Mouse (Mus musculus) gastrocnemius, postnatal 25 days (tissue): Measurements from ENCODE around the gene Defa21. TPM values are rescaled to one million over a fixed set of nuclear protein-coding genes. Genes with fewer than 3 reads are reported as not detected.
"Not testable (repeated sequence)": the region's sequence is repeated elsewhere in the genome, so short reads cannot be mapped to it uniquely, and the experiment has no call there.

Experiments
- DNase-seq: peaks from one replicate; pipeline ENCODE4 v3.0.0; 2022
- long read RNA-seq, 2 experiments: library from polyadenylated mRNA; stranded (forward); transcript quantifications; one replicate each; pipeline ENCODE4 v2.0.0; 2021
- total RNA-seq, 2 experiments: library from RNA; stranded (reverse); gene quantifications; 1 replicate in 1 of 2; 2 replicates in 1 of 2; pipeline ENCODE4 v1.2.3; 2021

The Defa21 gene
- not detected for total RNA-seq
- long read RNA-seq, experiment 1 = 0 reads
- long read RNA-seq, experiment 2 = 0 reads

GRCm38 (mm10) chr8:21025245-21025644 lies at the start of gene Defa21:
Defa21 (plus strand) TSS chr8:21025545.
- DNase-seq = not testable (repeated sequence)

- no peak for DNase-seq
Observed at GRCm38 (mm10) chr8:20979846-20980245, 45.5 kb upstream of the Defa21 start.

GRCm38 (mm10) chr8:20994042-20994441 lies 31.3 kb upstream of the Defa21 start:
- not testable (repeated sequence) for DNase-seq

- DNase-seq = no peak
Observed at GRCm38 (mm10) chr8:20996776-20997175, 28.6 kb upstream of the Defa21 start.

DNA sequence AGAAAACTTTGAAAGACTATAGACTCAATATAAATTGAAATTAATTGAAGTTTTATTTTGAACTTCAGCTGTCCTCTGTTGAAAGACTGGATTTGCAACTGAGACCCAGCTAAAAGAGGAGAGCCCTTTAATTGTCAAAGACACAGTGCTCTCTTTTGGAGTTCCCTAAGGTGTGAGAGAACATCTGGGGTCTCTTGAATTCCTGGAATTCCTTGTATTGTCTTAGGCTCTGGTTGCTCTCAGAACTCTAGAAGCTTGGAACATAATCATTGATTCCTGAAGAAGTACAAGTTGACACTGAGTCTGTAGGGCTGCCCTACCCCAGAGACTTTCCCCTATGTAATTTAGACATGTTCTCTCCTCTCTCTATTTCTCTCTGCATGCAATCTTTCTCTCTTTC lies 28.1 kb upstream of the Defa21 start:
- DNase-seq = no peak

DNA sequence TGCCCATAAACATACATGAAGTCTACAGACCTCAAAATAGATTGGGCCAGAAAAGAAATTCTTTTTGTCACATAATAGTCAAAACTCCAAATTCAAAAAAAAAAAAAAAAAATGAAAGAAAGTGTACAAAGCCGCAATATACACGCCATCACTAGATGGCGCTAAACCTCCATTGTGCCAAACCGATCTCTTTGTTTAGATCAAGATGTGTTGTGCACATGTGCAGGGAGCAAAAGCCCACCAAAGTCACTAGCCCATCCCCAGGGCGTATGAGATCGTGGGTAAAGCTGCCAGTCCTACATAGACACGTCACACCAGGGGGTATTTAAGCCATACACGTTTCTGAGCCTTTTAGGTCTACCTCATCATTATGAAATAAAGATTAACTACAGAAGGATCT lies 24.2 kb upstream of the Defa21 start:
- DNase-seq = no peak

- DNase-seq = no peak
Observed at GRCm38 (mm10) chr8:21006801-21007200, 18.5 kb upstream of the Defa21 start.

DNA sequence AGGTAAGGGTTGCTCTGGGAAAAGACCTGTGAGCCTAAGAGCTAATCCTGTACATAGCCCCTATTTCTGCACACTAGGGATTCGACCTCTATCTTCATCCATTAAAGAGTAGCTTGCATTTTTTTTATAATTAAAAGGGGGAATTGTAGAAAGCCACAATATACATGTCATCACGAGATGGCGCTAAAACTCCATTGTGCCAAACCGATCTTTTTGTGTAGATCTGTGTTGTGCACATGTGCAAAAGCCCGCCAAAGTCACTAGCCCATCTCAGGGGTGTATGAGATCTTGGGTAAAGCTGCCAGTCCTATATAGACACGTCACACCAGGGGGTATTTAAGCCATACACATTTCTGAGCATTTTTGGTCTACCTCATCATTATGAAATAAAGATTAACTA lies 16.8 kb upstream of the Defa21 start:
- DNase-seq = not testable (repeated sequence)

GRCm38 (mm10) chr8:21010548-21010947 lies 14.8 kb upstream of the Defa21 start:
- not testable (repeated sequence) for DNase-seq

- not testable (repeated sequence) for DNase-seq
Observed at GRCm38 (mm10) chr8:21054747-21055146, 29.4 kb downstream of the Defa21 start, which contains the start of gene Defa23. Defa23 (plus strand) TSS chr8:21055047.

DNA sequence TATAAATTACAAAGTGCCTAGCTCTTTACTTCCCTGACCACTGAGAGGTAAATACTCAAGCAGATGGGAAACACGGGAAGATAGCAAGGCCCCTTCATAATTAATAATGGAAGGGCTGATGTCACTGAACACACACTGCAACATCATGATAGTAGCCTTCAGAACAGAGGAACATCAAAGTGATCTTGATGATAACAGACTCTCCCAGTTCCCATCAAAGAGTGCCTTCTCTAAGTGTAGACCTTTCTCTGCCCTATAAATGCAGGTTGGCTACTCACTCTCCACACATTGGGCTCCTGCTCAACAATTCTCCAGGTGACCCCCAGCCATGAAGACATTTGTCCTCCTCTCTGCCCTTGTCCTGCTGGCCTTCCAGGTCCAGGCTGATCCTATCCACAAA lies 39.4 kb downstream of the Defa21 start, which contains the start of gene Defa35:
Defa35 (plus strand) TSS at position 301 of the 400 bp plus-strand sequence.
- DNase-seq = not testable (repeated sequence)

Other genes with a start within 250 kb of the Defa21 start
- not detected for gene Defb33, start 132.9 kb upstream of the Defa21 start, total RNA-seq
- gene Gm15056, start 122.9 kb upstream of the Defa21 start, total RNA-seq = not detected
- gene Gm6040, start 103.5 kb upstream of the Defa21 start, total RNA-seq = not detected
- not detected for gene AY761185, start 80.8 kb upstream of the Defa21 start, total RNA-seq
- not detected for gene Defa23, start 29.5 kb downstream of the Defa21 start, total RNA-seq
- gene Defa35, start 39.5 kb downstream of the Defa21 start, total RNA-seq = not detected
- not detected for gene Defa25, start 58.9 kb downstream of the Defa21 start, total RNA-seq
- not detected for gene Gm14851, start 70.5 kb downstream of the Defa21 start, total RNA-seq
- not detected for gene Defa30, start 109.1 kb downstream of the Defa21 start, total RNA-seq
- gene Defa22, start 136.7 kb downstream of the Defa21 start, total RNA-seq = not detected
- gene Defa31, start 166.1 kb downstream of the Defa21 start, total RNA-seq = not detected
- not detected for gene Gm15293, start 176.0 kb downstream of the Defa21 start, total RNA-seq
- not detected for gene Gm15292, start 224.2 kb downstream of the Defa21 start, total RNA-seq